Mouse (Mus musculus) bone marrow, adult 2 months (tissue): ENCODE measurements around the gene Sipa1l3. TPM values are rescaled to one million over a fixed set of nuclear protein-coding genes. Genes with fewer than 3 reads are reported as not detected.
A peak's percentile ranks its signal among the peaks of the same experiment; 100 is the strongest.

Experiments used
- H3K27ac ChIP-seq: fragments of 200-500 bp; 2 replicates; pipeline ENCODE4 v1.5.1; 2012; ENCODE audit warnings: low read depth, mild to moderate bottlenecking, control low read depth, inconsistent platforms, low read length; ENCODE audit not compliant: control insufficient read depth, poor library complexity, insufficient read depth
- H3K4me1 ChIP-seq: fragments of 200-500 bp; 2 replicates; pipeline ENCODE4 v1.6.1; 2011; ENCODE audit warnings: low read length; ENCODE audit not compliant: control insufficient read depth, insufficient read depth
- H3K4me3 ChIP-seq: fragments of 200-500 bp; replicated peaks from 2 replicates; pipeline ENCODE3; 2011; ENCODE audit warnings: mild to moderate bottlenecking, low read depth, low read length, control low read depth; ENCODE audit not compliant: control insufficient read depth
- CTCF ChIP-seq: fragments of 200-500 bp; IDR thresholded peaks from 2 replicates; pipeline ENCODE4 v1.5.1; 2011; ENCODE audit warnings: low read length, control low read depth; ENCODE audit not compliant: control insufficient read depth, insufficient read depth
- POLR2A ChIP-seq: fragments of 200-500 bp; IDR thresholded peaks from 2 replicates; pipeline ENCODE4 v1.6.1; 2011; ENCODE audit warnings: low read depth, mild to moderate bottlenecking, control low read depth, low read length, borderline replicate concordance; ENCODE audit not compliant: control insufficient read depth
- WGBS: fragments of 180-500 bp; shearing (Covaris S2); methylation state at CpG from one replicate; pipeline ENCODE4 v1.1.7; 2018; 5-methylcytosine and 5-hydroxymethylcytosine counted together
- polyA plus RNA-seq: library from polyadenylated mRNA; stranded (reverse); fragments of >200 nt; gene quantifications from 2 replicates; pipeline ENCODE4 v1.2.4, GENCODE M21; 2011; ENCODE audit warnings: low replicate concordance; ENCODE audit not compliant: missing spikeins, insufficient read depth, insufficient read length

Gene Sipa1l3
- polyA plus RNA-seq, 1 experiment = 16.8 TPM

DNA sequence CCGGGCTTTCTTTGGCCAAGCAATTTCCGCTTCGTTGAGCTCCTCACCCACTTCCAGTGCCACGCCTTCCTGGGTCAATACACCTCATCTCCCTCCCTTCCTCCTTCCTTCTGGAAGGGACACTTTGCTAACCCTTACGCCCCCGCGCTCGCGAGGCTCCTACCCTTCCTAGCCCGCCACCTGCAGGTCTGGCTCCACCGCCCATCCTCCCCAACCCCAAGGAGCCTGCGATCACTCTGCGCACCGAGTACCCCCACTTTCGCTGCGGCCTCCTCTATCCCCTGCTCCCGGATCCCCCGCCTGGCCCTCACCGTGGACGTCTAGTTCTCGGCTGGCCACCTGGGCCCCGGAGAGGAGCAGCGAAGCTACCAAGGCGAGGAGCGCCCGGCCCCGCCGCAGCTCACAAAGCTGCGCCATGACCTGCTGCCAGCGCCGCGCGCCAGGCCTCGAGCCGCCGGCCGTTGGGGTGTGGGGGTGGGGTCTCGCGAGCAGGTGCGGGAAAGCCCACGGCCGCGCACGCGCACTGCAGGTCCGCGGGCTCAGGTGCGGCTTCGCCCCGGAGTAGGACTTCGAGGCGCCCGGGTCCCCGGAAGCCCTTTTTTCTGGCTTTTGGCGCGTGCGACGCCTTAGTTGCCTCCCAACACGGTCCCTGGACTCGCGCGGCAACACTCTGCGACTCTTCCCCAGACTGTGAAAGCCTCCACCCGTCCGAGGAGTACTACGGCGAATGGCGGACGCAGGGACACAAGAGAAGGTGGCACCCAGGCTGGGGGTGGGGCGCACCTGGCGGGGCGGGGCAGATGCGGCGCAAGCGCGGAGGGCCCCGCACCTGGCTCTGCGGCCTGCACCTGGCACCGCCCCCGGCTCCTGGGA lies 237.0 kb downstream of the Sipa1l3 start, which contains the start of gene Spint2:
Gene Spint2, minus strand, starts transcription at position 712 of the 873 bp plus-strand sequence.
- peak within 1 kb of the TSS; percentile 75 for H3K4me3 ChIP-seq
- peak within 1 kb of the TSS; percentile 5 for H3K27ac ChIP-seq
- no peaks in the 10 kb centered on the region; the same call in 1 of the 2 replicates for H3K4me1 ChIP-seq
- WGBS = under 1% methylated on average over 80 of the region's 80 CpGs
- TF ChIP-seq POLR2A (no peak), CTCF (no peak)

DNA sequence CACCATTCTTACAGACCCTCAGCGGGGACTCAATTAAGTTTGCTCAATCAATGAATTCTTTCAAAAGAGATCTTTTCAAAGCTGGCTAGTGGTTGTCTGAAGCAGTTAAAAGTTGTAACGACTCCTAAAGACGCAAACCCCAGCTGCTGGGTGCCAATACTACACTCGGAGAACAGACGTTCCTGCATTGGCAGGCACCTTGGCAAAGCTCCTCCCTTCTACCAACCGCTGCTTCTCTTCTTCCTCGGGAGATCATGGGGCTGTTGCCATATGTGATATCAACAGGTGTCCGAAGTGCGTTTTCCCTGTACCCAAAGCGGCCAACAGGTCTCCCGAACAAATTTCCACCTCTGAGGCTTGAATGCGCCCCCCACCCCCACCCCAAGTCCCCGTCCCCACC lies 237.6 kb downstream of the Sipa1l3 start:
- TF ChIP-seq CTCF (no peak), POLR2A (no peak)
- 6% methylated on average over 13 of the region's 13 CpGs for WGBS
- Histone ChIP-seq H3K4me3 (peak overlapping the region; percentile 75), H3K4me1 (no peaks in the 10 kb centered on the region; the same call in 1 of the 2 replicates), H3K27ac (no peak overlapping the region)

DNA sequence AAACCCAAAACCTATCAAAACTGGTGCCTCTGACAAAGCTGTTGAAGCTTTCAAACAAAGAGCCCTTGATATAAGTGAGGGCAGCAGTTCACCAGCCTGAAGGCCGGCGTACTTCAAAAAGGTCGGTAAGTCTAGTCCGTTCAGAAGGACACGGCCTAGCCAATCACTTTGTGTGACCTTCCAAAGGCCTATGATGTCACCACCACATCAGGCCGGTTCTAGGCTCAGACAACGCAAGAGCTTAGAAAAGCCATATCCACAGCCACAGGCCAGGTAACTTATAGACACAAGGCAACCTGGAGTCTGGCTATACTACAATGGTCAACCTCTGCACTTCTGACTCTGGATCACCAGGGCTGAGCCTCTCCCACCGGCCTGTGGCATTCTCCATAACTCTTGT lies 238.5 kb downstream of the Sipa1l3 start:
- WGBS = 85% methylated on average over 8 of the region's 8 CpGs
- H3K27ac ChIP-seq = no peak overlapping the region
- H3K4me1 ChIP-seq = no peaks in the 10 kb centered on the region; the same call in 1 of the 2 replicates
- no peak overlapping the region for H3K4me3 ChIP-seq
- TF ChIP-seq POLR2A (no peak), CTCF (no peak)

DNA sequence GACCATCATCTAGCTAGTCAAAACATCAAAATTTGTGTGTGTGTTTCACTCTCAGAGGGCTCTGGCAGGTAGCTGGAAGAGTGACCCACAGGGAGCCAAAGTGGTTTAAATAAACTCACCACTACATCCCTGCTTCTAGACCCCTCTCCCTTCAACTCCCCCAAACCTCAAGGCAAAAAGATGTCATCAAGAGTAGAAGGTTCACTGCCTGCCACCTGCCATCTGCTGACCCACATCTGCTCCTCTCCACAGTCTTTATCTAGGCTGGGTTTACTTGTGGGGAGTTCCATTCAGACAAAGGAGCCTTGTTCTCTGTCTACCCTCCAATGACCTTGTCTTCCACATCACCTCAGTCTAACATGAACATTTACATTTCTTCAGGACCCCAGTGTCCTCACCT lies 239.2 kb downstream of the Sipa1l3 start:
- Histone ChIP-seq H3K27ac (no peak overlapping the region), H3K4me3 (no peak overlapping the region), H3K4me1 (no peaks in the 10 kb centered on the region; the same call in 1 of the 2 replicates)
- TF ChIP-seq CTCF (no peak), POLR2A (no peak)

DNA sequence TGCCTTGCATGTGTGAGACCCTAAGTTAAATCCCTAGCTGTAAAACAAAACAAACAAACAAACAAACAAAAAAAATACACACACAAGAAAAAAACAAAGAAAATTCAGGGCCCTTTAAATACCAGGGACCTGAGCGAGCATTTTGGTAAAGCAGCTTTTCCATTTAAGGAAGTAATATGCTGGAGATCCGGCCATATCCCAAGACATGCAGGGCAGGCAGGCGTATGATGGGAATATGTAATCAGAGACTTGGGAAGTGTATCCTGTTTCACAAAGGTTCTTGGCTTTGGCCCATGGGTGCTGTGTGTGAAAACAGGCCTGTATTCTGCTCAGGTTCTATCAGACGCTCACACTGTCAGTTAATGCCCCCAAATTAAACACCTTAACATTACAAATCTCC lies 240.9 kb downstream of the Sipa1l3 start:
- Histone ChIP-seq H3K4me1 (no peaks in the 10 kb centered on the region; the same call in 1 of the 2 replicates), H3K27ac (no peak overlapping the region), H3K4me3 (no peak overlapping the region)
- TF ChIP-seq CTCF (no peak), POLR2A (no peak)
- WGBS = 83% methylated on average over 4 of the region's 4 CpGs

DNA sequence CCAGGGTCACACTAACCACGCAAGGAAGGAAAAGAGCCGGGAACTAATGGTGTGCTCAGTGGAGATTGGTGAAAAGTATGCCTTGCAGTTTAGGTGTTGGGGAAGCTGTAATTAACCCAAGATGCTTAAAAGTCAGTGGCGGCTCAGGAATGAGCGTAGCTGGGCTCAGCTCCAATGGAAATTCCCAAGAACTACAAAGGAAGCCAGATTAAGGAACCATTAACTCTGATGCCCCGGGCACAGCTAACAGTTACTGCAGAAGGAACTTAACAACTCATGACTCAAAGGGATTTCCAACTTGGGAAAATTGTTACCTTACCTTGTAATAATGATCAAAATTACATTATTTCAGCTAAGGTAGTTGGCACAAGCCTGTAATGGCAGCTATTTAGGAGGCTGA lies 241.7 kb downstream of the Sipa1l3 start:
- H3K4me1 ChIP-seq = no peaks in the 10 kb centered on the region
- TF ChIP-seq CTCF (no peak), POLR2A (no peak)
- H3K4me3 ChIP-seq = no peak overlapping the region
- H3K27ac ChIP-seq = no peak overlapping the region
- WGBS = 68% methylated on average over 5 of the region's 5 CpGs

DNA sequence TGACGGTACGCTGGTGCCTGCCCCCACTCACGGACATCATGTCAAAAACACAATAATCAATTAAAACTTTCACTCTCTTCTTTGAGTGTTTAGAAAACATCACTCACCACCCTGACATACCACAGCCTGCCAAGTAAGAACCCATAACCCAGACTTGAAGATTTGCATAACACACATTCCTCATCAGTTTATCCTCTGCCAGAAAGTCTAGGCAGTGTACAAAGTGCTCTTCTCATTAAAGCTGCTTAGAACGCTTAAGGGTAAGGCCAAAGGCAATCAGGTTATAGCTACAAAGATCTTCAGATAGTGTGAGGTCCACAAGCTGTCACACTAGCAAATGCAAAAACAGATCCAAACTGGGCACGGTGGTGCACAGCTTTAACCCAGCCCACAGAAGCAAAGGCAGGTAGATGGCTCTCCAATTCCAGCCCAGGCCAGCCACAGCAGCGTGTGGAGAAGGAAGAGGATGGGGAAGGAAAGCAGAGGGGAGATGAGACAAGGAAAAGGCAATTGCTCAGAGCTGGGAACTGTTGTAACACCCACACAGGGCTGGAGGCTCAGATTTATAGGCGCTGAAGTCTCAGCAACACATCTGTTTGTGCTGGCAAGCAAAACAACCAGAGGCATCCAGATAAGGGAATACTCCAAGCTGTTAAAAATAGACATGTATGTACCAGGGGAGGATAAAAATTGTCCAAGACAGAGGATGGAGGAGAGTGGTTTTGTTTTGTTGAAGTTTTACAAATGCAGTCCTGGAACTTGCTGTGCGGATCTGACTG lies 246.6 kb downstream of the Sipa1l3 start:
- H3K4me1 ChIP-seq = peaks cover 1% of the 10 kb centered on the region; the same call in 1 of the 2 replicates
- TF ChIP-seq CTCF = no peak
- no peak for TF ChIP-seq POLR2A
- 76% methylated on average over 8 of the region's 8 CpGs for WGBS
- no peak overlapping the region for H3K27ac ChIP-seq
- no peak overlapping the region for H3K4me3 ChIP-seq

DNA sequence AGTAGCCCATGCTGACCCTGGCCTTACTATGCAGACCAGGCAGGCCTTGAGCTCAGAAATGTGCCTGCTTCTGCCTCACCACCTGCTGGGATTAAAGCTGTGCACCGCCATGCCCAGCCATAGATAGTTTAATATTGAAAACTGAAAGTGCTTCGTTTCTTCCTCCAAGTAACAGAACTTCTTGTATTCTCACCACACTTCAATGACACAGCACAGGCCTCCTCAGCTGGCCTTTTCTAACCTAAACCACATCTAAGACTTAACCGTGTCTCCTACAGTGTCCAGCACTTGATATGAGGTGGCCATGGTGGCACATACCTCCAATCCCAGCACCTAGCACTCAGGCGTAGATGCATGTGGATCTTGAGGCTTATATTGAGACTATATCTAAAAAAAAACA lies 248.0 kb downstream of the Sipa1l3 start:
- H3K4me3 ChIP-seq = no peak overlapping the region
- 22% methylated on average over 4 of the region's 4 CpGs for WGBS
- H3K4me1 ChIP-seq = peaks cover 1% of the 10 kb centered on the region; the same call in 1 of the 2 replicates
- no peak overlapping the region for H3K27ac ChIP-seq
- TF ChIP-seq CTCF (no peak), POLR2A (no peak)

Other genes with a start within 250 kb of the Sipa1l3 start
- 17.2 and 35.7 TPM in 2 replicates for gene Spint2, start 236.7 kb downstream of the Sipa1l3 start, polyA plus RNA-seq
- gene Ppp1r14a, start 229.3 kb downstream of the Sipa1l3 start, polyA plus RNA-seq = 1.9 and 3.2 TPM in 2 replicates
- gene Dpf1, start 214.7 kb downstream of the Sipa1l3 start, polyA plus RNA-seq = 0.56 and 1.5 TPM in 2 replicates
- not detected in 2 replicates for gene Catsperg2, start 208.4 kb upstream of the Sipa1l3 start, polyA plus RNA-seq
- 2.0 and 3.3 TPM in 2 replicates for gene Zfp84, start 249.9 kb upstream of the Sipa1l3 start, polyA plus RNA-seq